Mouse (Mus musculus) stomach, postnatal 0 days (tissue): ENCODE measurements around the gene Ptprk. TPM values are rescaled to one million over a fixed set of nuclear protein-coding genes. Genes with fewer than 3 reads are reported as not detected.
A peak's percentile ranks its signal among the peaks of the same experiment; 100 is the strongest.

ENCODE experiments used
- ATAC-seq: fragments of 200-750 bp; cut with Nextera tagmentation; 2 replicates; pipeline ENCODE4 v1.8.0; 2017; ENCODE audit not compliant: low FRiP score, low TSS enrichment
- DNase-seq: peaks from one replicate; pipeline ENCODE4 v3.0.0-alpha.2; 2016; ENCODE audit warnings: low spot score
- H3K27ac ChIP-seq: fragments of 300-500 bp; sonication (generic); replicated peaks from 2 replicates; pipeline ENCODE4 v1.5.1; 2014; ENCODE audit warnings: mild to moderate bottlenecking, control low read depth
- H3K27me3 ChIP-seq: fragments of 300-500 bp; sonication (generic); 2 replicates; pipeline ENCODE4 v1.6.1; 2014; ENCODE audit warnings: low read length; ENCODE audit not compliant: control insufficient read depth, insufficient read depth
- H3K36me3 ChIP-seq: fragments of 300-500 bp; sonication (generic); 2 replicates; pipeline ENCODE4 v1.6.1; 2014; ENCODE audit warnings: low read length, mixed read lengths; ENCODE audit not compliant: control insufficient read depth, insufficient read depth
- H3K4me1 ChIP-seq: fragments of 300-500 bp; sonication (generic); replicated peaks from 2 replicates; pipeline ENCODE4 v1.6.1; 2014; ENCODE audit warnings: antibody characterized with exemption; ENCODE audit not compliant: control insufficient read depth, insufficient read depth
- H3K4me2 ChIP-seq: fragments of 300-500 bp; sonication (generic); replicated peaks from 2 replicates; pipeline ENCODE4 v1.6.1; 2014; ENCODE audit warnings: low read depth, mild to moderate bottlenecking, control low read depth, moderate library complexity
- H3K4me3 ChIP-seq: fragments of 300-500 bp; sonication (generic); 2 replicates; pipeline ENCODE4 v1.5.1; 2014; ENCODE audit warnings: low read depth, low read length, control low read depth
- H3K9ac ChIP-seq: fragments of 300-500 bp; sonication (generic); 2 replicates; pipeline ENCODE4 v1.6.1; 2014; ENCODE audit warnings: mild to moderate bottlenecking, low read length, control low read depth, mixed read lengths
- H3K9me3 ChIP-seq: fragments of 300-500 bp; sonication (generic); 2 replicates; pipeline ENCODE4 v1.6.1; 2016; ENCODE audit warnings: low read length; ENCODE audit not compliant: control insufficient read depth
- CTCF ChIP-seq: IDR thresholded peaks from 2 replicates; pipeline ENCODE4 v1.5.1; 2016; ENCODE audit warnings: antibody characterized with exemption, low read depth, mild to moderate bottlenecking, moderate library complexity
- EP300 ChIP-seq: optimal IDR thresholded peaks from 2 replicates; pipeline ENCODE3; 2016; ENCODE audit warnings: antibody characterized with exemption
- WGBS: fragments of 180-500 bp; shearing (Covaris S2); extraction: QIAGEN DNeasy Blood & Tissue Kit; methylation state at CpG from one replicate; pipeline ENCODE4 v1.1.7; 2014; 5-methylcytosine and 5-hydroxymethylcytosine counted together
- polyA plus RNA-seq: library from polyadenylated mRNA; unstranded; fragments of >200 nt; fragmentation: Nextera tagmentation; extraction: Ambion mirVana; gene quantifications from 2 replicates; pipeline ENCODE4 v1.2.1, GENCODE M21; 2015

Gene Ptprk
- polyA plus RNA-seq, 1 experiment from 2014 or later: 26.9 TPM

DNA sequence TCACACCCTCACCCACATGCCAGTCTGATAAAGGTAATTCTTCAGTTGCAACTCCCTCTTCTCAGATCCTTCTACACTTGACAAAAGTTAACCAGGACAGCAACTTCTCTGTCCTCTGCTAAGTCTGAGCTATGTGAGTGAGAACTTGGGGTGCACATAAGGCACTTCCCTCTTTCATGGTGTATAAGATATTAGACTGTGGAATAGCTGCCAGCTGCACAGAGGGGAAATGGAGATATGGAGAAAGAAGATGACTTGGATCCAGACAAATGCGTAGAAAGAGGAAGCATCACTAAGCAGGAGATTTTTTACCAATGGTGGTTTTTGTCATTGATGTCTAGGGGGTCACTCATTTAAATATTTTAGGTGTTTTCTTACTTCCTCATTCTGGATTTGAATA lies 389.1 kb downstream of the Ptprk start:
- 93% methylated on average over 1 of the region's 1 CpGs for WGBS
- ATAC-seq (no peak), DNase-seq (no peak)
- no peaks in the 10 kb centered on the region for H3K36me3 ChIP-seq
- no peaks in the 10 kb centered on the region for H3K9me3 ChIP-seq
- no peak overlapping the region for H3K4me3 ChIP-seq
- TF ChIP-seq CTCF (no peak), EP300 (no peak)
- no peaks in the 10 kb centered on the region for H3K27me3 ChIP-seq
- H3K9ac ChIP-seq: no peak overlapping the region
- H3K4me1 ChIP-seq: no peaks in the 10 kb centered on the region
- H3K27ac ChIP-seq: no peak overlapping the region
- no peak overlapping the region for H3K4me2 ChIP-seq

DNA sequence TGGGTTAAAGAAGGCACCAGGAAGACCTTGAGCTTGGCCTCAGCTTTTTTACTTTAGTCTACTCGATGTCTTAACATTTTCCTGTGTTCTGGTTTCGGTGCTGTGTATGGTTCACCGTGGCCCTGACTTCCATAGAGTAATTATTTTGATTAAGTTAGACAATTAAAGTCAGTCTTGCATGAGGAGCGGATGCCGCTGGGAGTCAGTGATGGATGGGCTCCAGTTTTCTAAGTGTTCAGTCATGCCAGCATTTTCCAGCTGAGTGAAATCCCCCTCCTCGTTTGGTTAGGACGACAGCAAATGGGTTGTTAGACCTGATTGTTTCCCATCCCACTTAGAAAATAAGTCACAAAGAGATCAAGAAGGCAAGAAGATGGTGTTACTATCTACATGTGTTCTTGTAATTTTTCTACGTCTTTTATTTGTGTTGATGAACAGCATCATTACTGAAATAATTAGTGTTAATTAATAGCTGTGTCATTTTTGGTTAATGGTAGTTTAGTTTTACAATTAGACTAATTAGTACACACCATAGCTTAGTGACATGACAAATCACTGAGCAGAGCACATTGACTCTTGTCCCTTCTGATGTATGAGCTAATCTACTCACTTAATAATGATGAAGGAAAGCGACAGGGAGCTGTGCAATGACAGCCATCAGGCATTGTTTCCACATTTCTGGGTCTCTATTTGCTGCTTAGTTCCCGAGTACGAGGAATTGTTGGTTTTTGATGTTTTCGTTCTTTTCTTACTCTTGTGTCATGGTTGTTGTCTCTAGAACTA lies 390.3 kb downstream of the Ptprk start:
- Histone ChIP-seq H3K4me2 (no peak overlapping the region), H3K4me3 (no peak overlapping the region), H3K36me3 (no peaks in the 10 kb centered on the region), H3K27me3 (no peaks in the 10 kb centered on the region), H3K9me3 (no peaks in the 10 kb centered on the region), H3K4me1 (no peaks in the 10 kb centered on the region), H3K27ac (no peak overlapping the region), H3K9ac (no peak overlapping the region)
- TF ChIP-seq CTCF (no peak), EP300 (no peak)
- 72% methylated on average over 12 of the region's 12 CpGs for WGBS
- ATAC-seq (no peak), DNase-seq (no peak)

GRCm38 (mm10) chr10:28485574-28485973 lies 411.0 kb downstream of the Ptprk start:
- peak; percentile 48 for DNase-seq
- 56% methylated on average over 3 of the region's 3 CpGs for WGBS
- Histone ChIP-seq H3K9me3 (no peaks in the 10 kb centered on the region), H3K4me1 (no peaks in the 10 kb centered on the region), H3K27me3 (no peaks in the 10 kb centered on the region), H3K9ac (no peak overlapping the region), H3K36me3 (no peaks in the 10 kb centered on the region), H3K4me2 (no peak overlapping the region), H3K4me3 (no peak overlapping the region), H3K27ac (no peak overlapping the region)
- TF ChIP-seq CTCF (peak; percentile 84), EP300 (no peak)
- no peak for ATAC-seq

DNA sequence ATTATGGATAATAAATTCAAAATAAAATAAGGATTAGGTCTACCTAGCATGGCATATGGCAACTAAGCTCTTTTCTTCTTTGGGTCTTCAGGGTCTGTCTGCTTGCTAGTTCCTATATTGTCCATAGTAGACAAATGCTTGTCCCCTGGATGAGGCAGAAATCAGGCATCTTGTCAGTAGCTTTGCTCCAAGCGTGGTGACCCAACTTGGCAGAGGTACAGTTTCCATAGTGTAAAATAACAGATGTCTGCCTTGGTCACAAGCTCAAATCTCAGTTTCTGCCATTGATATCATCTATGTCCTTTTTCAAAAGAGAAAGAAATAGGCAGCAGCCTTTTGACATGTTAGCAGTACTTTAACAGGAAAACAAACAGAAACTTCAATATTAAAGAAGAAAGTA lies 416.4 kb downstream of the Ptprk start:
- TF ChIP-seq CTCF (no peak), EP300 (no peak)
- Histone ChIP-seq H3K9ac (no peak overlapping the region), H3K4me1 (no peaks in the 10 kb centered on the region), H3K27me3 (no peaks in the 10 kb centered on the region), H3K9me3 (no peaks in the 10 kb centered on the region), H3K36me3 (no peaks in the 10 kb centered on the region), H3K27ac (no peak overlapping the region), H3K4me2 (no peak overlapping the region), H3K4me3 (no peak overlapping the region)
- 60% methylated on average over 1 of the region's 1 CpGs for WGBS
- no peak for DNase-seq
- ATAC-seq: no peak

DNA sequence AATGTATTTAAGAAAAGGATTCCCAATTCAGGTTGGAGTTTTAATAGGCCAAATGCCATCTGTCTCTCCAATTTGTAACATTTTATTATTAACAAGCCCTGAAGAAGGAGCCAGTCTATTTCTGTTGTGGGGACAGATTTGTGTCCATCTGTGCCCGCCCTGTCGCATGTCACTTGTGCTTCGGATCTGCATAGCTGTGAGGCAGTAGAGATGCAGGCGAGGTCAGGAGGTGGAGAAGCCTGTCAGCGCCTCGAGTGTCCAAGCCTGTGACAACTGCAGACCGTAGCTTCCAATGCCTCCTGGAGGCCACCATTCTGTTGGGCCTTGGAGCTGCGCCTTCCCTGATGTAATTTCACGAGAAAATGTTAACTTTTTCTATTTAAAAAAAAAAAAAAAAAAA lies 417.6 kb downstream of the Ptprk start:
- no peak overlapping the region for H3K27ac ChIP-seq
- no peak for DNase-seq

DNA sequence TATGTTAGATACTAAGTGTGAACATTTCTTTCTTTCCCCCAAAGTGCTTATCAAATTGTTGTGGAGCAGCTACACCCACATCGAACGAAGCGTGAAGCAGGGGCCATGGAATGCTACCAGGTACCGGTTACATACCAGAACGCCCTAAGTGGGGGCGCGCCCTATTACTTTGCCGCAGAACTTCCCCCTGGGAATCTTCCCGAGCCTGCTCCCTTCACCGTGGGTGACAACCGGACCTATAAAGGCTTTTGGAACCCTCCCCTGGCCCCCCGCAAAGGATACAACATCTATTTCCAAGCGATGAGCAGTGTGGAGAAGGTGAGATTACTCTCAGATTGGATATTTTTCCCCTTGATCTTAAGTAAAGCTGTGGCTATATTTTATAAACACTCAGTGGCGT lies 418.2 kb downstream of the Ptprk start:
- Histone ChIP-seq H3K27ac (no peak overlapping the region; the same call in 1 of the 2 replicates), H3K27me3 (no peaks in the 10 kb centered on the region), H3K36me3 (no peaks in the 10 kb centered on the region), H3K4me1 (no peaks in the 10 kb centered on the region), H3K4me2 (no peak overlapping the region), H3K9ac (no peak overlapping the region), H3K4me3 (no peak overlapping the region), H3K9me3 (no peaks in the 10 kb centered on the region)
- ATAC-seq: no peak
- TF ChIP-seq EP300 (no peak), CTCF (no peak)
- 39% methylated on average over 14 of the region's 14 CpGs for WGBS
- no peak for DNase-seq

More for the DNA sequence above, 417.6 kb downstream of the Ptprk start:
- WGBS: 76% methylated on average over 9 of the region's 9 CpGs
- H3K9ac ChIP-seq: no peak overlapping the region
- H3K9me3 ChIP-seq: no peaks in the 10 kb centered on the region
- TF ChIP-seq CTCF (no peak), EP300 (no peak)
- no peak for ATAC-seq
- H3K4me1 ChIP-seq: no peaks in the 10 kb centered on the region
- H3K4me3 ChIP-seq: no peak overlapping the region
- H3K27me3 ChIP-seq: no peaks in the 10 kb centered on the region
- H3K4me2 ChIP-seq: no peak overlapping the region
- H3K36me3 ChIP-seq: no peaks in the 10 kb centered on the region
